Mouse (Mus musculus): ENCODE data around the gene Arhgef9.

Arhgef9 gene

GRCm38 (mm10) chrX:95196104-95196919, at the start of gene Arhgef9:
Gene Arhgef9, minus strand, starts transcription at chrX:95196856.
- no peak for DNase-seq

- no peak for DNase-seq
These were observed 42.2 kb upstream of the Arhgef9 start for GRCm38 (mm10) chrX:95238896-95239295.

- DNase-seq, result no peak
These were observed 1.1 kb downstream of the Arhgef9 start for GRCm38 (mm10) chrX:95195363-95196103.

- DNase-seq, result no peak
These were observed 20.7 kb downstream of the Arhgef9 start for GRCm38 (mm10) chrX:95175978-95176377.

GRCm38 (mm10) chrX:95166317-95166716, 30.3 kb downstream of the Arhgef9 start:
- peak; percentile 76 to 79 for DNase-seq

- DNase-seq, result peak; percentile 2 to 5
These were observed 31.0 kb downstream of the Arhgef9 start for GRCm38 (mm10) chrX:95165671-95166127.

GRCm38 (mm10) chrX:95164140-95164539, 32.5 kb downstream of the Arhgef9 start:
- no peak for DNase-seq

- no peak for DNase-seq
These were observed 33.2 kb downstream of the Arhgef9 start for GRCm38 (mm10) chrX:95163452-95163851.

GRCm38 (mm10) chrX:95156833-95157386, 39.7 kb downstream of the Arhgef9 start:
- DNase-seq, result no peak

- no peak for DNase-seq
These were observed 58.0 kb downstream of the Arhgef9 start for GRCm38 (mm10) chrX:95138636-95139035.

GRCm38 (mm10) chrX:95133502-95133901, 63.2 kb downstream of the Arhgef9 start:
- DNase-seq, result no peak

GRCm38 (mm10) chrX:95132996-95133395, 63.7 kb downstream of the Arhgef9 start:
- no peak for DNase-seq

- DNase-seq, result no peak
These were observed 64.9 kb downstream of the Arhgef9 start for GRCm38 (mm10) chrX:95131783-95132182.

- no peak for DNase-seq
These were observed 73.2 kb downstream of the Arhgef9 start for GRCm38 (mm10) chrX:95123462-95123861.

GRCm38 (mm10) chrX:95104361-95104760, 92.3 kb downstream of the Arhgef9 start:
- no peak for DNase-seq

GRCm38 (mm10) chrX:95087674-95088073, 109.0 kb downstream of the Arhgef9 start:
- DNase-seq, result no peak

GRCm38 (mm10) chrX:95077013-95077699, 119.5 kb downstream of the Arhgef9 start:
- DNase-seq, result no peak

GRCm38 (mm10) chrX:95027907-95028306, 168.7 kb downstream of the Arhgef9 start:
- DNase-seq, result no peak

GRCm38 (mm10) chrX:95026361-95026892, 170.2 kb downstream of the Arhgef9 start, which contains the start of gene Spin4:
Gene Spin4, minus strand, starts transcription at chrX:95026682.
- DNase-seq, result peak; percentile 11 to 16

- DNase-seq, result no peak
These were observed 170.8 kb downstream of the Arhgef9 start for GRCm38 (mm10) chrX:95025779-95026360.

GRCm38 (mm10) chrX:95012033-95012432, 184.6 kb downstream of the Arhgef9 start:
- DNase-seq, result no peak

All from thymus, adult 18-20 months (tissue).